Mouse (Mus musculus) heart, postnatal 0 days (tissue): ENCODE measurements around the gene Tmco1. TPM values are rescaled to one million over a fixed set of nuclear protein-coding genes. Genes with fewer than 3 reads are reported as not detected.

ENCODE experiments used
- ATAC-seq: fragments of 200-750 bp; cut with Nextera tagmentation; 2 replicates; pipeline ENCODE4 v1.8.0; 2017; ENCODE audit warnings: low read depth, moderate number of reproducible peaks, moderate library complexity; ENCODE audit not compliant: insufficient read depth
- DNase-seq: peaks from one replicate; pipeline ENCODE4 v3.0.0-alpha.2; 2016; ENCODE audit warnings: low spot score
- H3K27ac ChIP-seq: fragments of 300-500 bp; sonication (generic); 2 replicates; pipeline ENCODE4 v1.5.1; 2014; ENCODE audit warnings: low read depth, mild to moderate bottlenecking
- H3K27me3 ChIP-seq: fragments of 300-500 bp; sonication (generic); 2 replicates; pipeline ENCODE4 v1.6.1; 2014; ENCODE audit warnings: low read length, mixed read lengths; ENCODE audit not compliant: control insufficient read depth, insufficient read depth
- H3K36me3 ChIP-seq: fragments of 300-500 bp; sonication (generic); replicated peaks from 2 replicates; pipeline ENCODE4 v1.6.1; 2014; ENCODE audit warnings: low read length, mixed read lengths; ENCODE audit not compliant: control insufficient read depth, insufficient read depth
- H3K4me1 ChIP-seq: fragments of 300-500 bp; sonication (generic); 2 replicates; pipeline ENCODE4 v1.6.1; 2014; ENCODE audit warnings: antibody characterized with exemption; ENCODE audit not compliant: control insufficient read depth, insufficient read depth
- H3K4me2 ChIP-seq: fragments of 300-500 bp; sonication (generic); 2 replicates; pipeline ENCODE4 v1.6.1; 2014; ENCODE audit warnings: low read depth, mild to moderate bottlenecking, low read length, moderate library complexity
- H3K4me3 ChIP-seq: fragments of 300-500 bp; sonication (generic); 2 replicates; pipeline ENCODE4 v1.5.1; 2014; ENCODE audit warnings: low read depth, low read length
- H3K9ac ChIP-seq: fragments of 300-500 bp; sonication (generic); replicated peaks from 2 replicates; pipeline ENCODE4 v1.6.1; 2014; ENCODE audit warnings: low read depth, low read length, mixed read lengths
- H3K9me3 ChIP-seq: fragments of 300-500 bp; sonication (generic); replicated peaks from 2 replicates; pipeline ENCODE4 v1.6.1; 2016; ENCODE audit warnings: low read length; ENCODE audit not compliant: control insufficient read depth
- CTCF ChIP-seq: IDR thresholded peaks from 2 replicates; pipeline ENCODE4 v1.5.1; 2016; ENCODE audit warnings: antibody characterized with exemption, control low read depth, low read depth
- EP300 ChIP-seq: IDR thresholded peaks from 2 replicates; pipeline ENCODE4 v1.6.1; 2016; ENCODE audit warnings: antibody characterized with exemption, low read depth
- WGBS: fragments of 180-500 bp; shearing (Covaris S2); extraction: QIAGEN DNeasy Blood & Tissue Kit; methylation state at CpG from one replicate; pipeline ENCODE4 v1.1.7; 2014; 5-methylcytosine and 5-hydroxymethylcytosine counted together
- polyA plus RNA-seq: library from polyadenylated mRNA; unstranded; fragments of >200 nt; fragmentation: Nextera tagmentation; extraction: Ambion mirVana; gene quantifications from 2 replicates; pipeline ENCODE4 v1.2.1, GENCODE M21; 2015
- total RNA-seq: library from RNA; depleted of rRNA; stranded (reverse); fragments of >200 nt; gene quantifications from 2 replicates; pipeline ENCODE4 v1.2.3, GENCODE M21; 2014; ENCODE audit warnings: low replicate concordance

Tmco1 gene
- total and polyA plus RNA-seq, 2 experiments from 2014 or later: 68.1 to 86.6 TPM

DNA sequence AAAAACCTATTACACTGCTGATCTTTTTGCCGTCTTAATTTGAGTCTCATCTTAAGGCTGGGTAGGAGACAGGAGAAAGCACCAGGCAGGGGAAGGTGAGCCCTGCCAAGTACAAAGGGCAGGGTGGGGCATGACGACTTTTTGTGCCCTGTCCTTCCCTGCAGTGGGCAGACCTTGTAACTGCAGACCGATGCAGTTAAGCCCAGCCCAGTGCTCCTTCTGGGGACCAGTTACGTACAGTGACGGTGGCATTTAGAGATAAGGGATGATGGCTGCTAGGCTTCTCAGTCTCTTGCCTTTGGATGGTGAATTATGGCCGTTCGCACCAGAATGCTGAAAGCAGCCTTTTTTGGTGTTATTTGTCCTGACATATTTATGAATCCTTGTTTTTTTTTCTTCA, 60.3 kb downstream of the Tmco1 start:
- no peaks in the 10 kb centered on the region for H3K4me1 ChIP-seq
- 62% methylated on average over 7 of the region's 7 CpGs for WGBS
- ATAC-seq (no peak), DNase-seq (no peak)
- no peaks in the 10 kb centered on the region for H3K27me3 ChIP-seq
- H3K9ac ChIP-seq: no peak overlapping the region
- H3K36me3 ChIP-seq: peaks cover 54% of the 10 kb centered on the region
- no peak overlapping the region for H3K27ac ChIP-seq
- TF ChIP-seq EP300 (no peak), CTCF (no peak)
- no peak overlapping the region for H3K4me3 ChIP-seq
- no peak overlapping the region for H3K4me2 ChIP-seq
- H3K9me3 ChIP-seq: no peaks in the 10 kb centered on the region

GRCm38 (mm10) chr1:167369905-167370304, 61.7 kb downstream of the Tmco1 start:
- peak; percentile 54 for ATAC-seq
- no peaks in the 10 kb centered on the region for H3K4me1 ChIP-seq
- H3K4me3 ChIP-seq: no peak overlapping the region
- no peak overlapping the region for H3K27ac ChIP-seq
- no peak overlapping the region for H3K9ac ChIP-seq
- H3K36me3 ChIP-seq: peaks cover 63% of the 10 kb centered on the region
- 10% methylated on average over 7 of the region's 7 CpGs for WGBS
- H3K9me3 ChIP-seq: no peaks in the 10 kb centered on the region
- no peak overlapping the region for H3K4me2 ChIP-seq
- H3K27me3 ChIP-seq: no peaks in the 10 kb centered on the region
- peak; percentile 80 for DNase-seq
- TF ChIP-seq CTCF (peak; percentile 100), EP300 (no peak)

- WGBS: 91% methylated on average over 7 of the region's 7 CpGs
- H3K36me3 ChIP-seq: peaks cover 71% of the 10 kb centered on the region
- no peak for TF ChIP-seq CTCF
- no peak for TF ChIP-seq EP300
Observed at GRCm38 (mm10) chr1:167372739-167373138, 64.6 kb downstream of the Tmco1 start.

DNA sequence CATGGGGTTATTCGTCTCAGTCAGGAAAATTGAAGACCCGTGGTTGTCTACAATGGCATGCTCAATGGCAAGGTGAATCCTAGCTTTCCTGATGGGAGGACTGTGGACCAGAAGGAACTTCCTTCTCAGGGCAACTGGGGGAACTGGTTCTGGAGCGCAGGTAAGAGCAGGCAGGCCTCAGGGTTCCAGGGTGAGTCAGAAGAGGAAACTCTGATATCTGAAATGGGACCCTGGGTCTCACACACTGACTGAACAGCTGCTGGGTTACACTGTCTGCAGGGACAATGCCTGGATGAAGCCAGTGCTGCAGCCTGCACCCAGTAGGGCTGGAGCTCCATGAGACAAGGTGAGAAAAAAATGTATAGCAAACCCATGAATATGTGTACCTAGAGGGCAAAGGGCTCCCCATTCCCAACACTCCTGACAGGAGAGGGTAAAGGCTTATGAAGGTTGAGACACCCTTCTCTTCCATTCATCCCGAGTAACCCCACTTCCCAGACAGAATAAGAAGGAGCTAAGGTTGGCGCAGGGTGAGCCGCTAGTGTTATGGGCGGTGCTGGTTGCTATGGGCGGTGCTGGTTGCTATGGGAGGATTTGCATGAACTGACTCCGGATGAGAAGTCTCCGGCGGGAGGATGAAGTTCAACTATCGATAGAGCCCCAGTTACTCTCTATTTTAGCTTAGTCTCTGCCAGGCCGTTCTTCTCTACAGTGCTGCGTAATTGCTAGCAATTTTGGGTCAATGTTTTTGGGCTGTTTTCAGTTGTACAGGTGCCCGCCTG, 66.0 kb downstream of the Tmco1 start:
- Histone ChIP-seq H3K36me3 (peaks cover 61% of the 10 kb centered on the region), H3K9ac (no peak overlapping the region), H3K4me3 (no peak overlapping the region), H3K27me3 (no peaks in the 10 kb centered on the region), H3K4me2 (no peak overlapping the region), H3K4me1 (no peaks in the 10 kb centered on the region), H3K27ac (no peak overlapping the region), H3K9me3 (no peaks in the 10 kb centered on the region)
- DNase-seq (no peak), ATAC-seq (no peak)
- TF ChIP-seq CTCF: no peak
- TF ChIP-seq EP300: no peak
- WGBS: 34% methylated on average over 15 of the region's 15 CpGs

More at GRCm38 (mm10) chr1:167372739-167373138, 64.6 kb downstream of the Tmco1 start:
- ATAC-seq (no peak), DNase-seq (no peak)
- Histone ChIP-seq H3K27ac (no peak overlapping the region), H3K4me2 (no peak overlapping the region), H3K27me3 (no peaks in the 10 kb centered on the region), H3K4me3 (no peak overlapping the region), H3K4me1 (no peaks in the 10 kb centered on the region), H3K9ac (no peak overlapping the region), H3K9me3 (no peaks in the 10 kb centered on the region)

DNA sequence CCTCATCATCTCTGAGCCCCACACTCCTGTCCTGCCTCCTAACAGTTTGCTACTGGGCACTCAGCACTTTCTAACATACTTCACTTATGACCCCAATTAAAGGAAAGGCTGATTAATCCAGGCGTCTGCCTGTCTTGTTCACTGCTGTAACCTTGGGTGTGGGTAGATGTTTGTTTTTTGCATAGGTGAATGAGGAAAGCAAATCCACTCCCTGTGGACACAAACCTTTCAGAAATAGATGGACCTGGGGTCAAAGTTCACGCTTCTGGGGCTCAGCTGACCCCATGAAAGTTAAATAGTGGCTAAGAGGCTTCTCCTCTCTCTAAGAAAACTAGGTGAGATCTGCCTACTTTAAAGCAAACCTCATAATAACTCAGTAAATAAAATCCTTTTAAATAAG, 66.8 kb downstream of the Tmco1 start:
- DNase-seq (no peak), ATAC-seq (no peak)
- 66% methylated on average over 2 of the region's 2 CpGs for WGBS
- H3K9ac ChIP-seq: no peak overlapping the region
- H3K9me3 ChIP-seq: no peaks in the 10 kb centered on the region
- H3K36me3 ChIP-seq: peaks cover 58% of the 10 kb centered on the region
- H3K27ac ChIP-seq: no peak overlapping the region
- H3K4me3 ChIP-seq: no peak overlapping the region
- no peak overlapping the region for H3K4me2 ChIP-seq
- H3K4me1 ChIP-seq: no peaks in the 10 kb centered on the region; the same call in 1 of the 2 replicates
- TF ChIP-seq EP300 (no peak), CTCF (no peak)
- H3K27me3 ChIP-seq: no peaks in the 10 kb centered on the region
